Mouse (Mus musculus) liver, postnatal 0 days (tissue): Measurements from ENCODE around the gene Bsnd.

Source experiments
- CTCF ChIP-seq: sonication (generic); IDR thresholded peaks from 2 replicates; pipeline ENCODE4 v1.5.1; 2016; ENCODE audit warnings: antibody characterized with exemption, low read depth
- EP300 ChIP-seq: IDR thresholded peaks from 2 replicates; pipeline ENCODE4 v1.6.1; 2016; ENCODE audit warnings: antibody characterized with exemption, low read depth, mild to moderate bottlenecking

- peak; percentile 100 for TF ChIP-seq CTCF
- TF ChIP-seq EP300, result no peak
Measured at GRCm38 (mm10) chr4:106529375-106530112, 37.5 kb upstream of the Bsnd start.
